Mouse (Mus musculus): ENCODE results near the gene Rmdn2. TPM values are rescaled to one million over a fixed set of nuclear protein-coding genes. Genes with fewer than 3 reads are reported as not detected.

Gene Rmdn2
- polyA plus RNA-seq, 1 experiment from 2014 or later = 7.7 TPM

DNA sequence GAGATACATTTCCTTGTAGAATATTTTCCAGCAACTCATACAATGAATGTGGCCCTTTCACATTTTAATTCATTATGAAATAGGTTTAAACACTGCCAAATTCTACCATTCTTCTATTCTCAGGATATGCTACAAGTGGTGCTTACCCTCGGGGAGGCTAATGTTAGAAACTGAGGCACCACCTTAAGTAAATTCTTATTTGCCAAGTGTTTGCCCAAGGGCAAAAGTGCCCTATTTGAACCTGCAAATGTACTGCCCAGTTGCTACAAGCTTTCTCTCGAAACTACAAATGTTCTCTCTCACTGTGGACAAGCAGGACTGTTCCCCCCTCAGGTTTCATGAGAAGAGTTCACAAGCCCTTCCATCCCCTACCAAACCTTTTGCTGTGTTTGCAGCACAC lies 5.9 kb upstream of the Rmdn2 start:
- no peak overlapping the region for H3K4me2 ChIP-seq (ENCODE audit: low read length)
- H3K9ac ChIP-seq (replicated peaks; ENCODE audit: low read length) = no peak overlapping the region
- H3K27ac ChIP-seq (replicated peaks; ENCODE audit: low read depth, low read length) = no peak overlapping the region
- no peaks in the 10 kb centered on the region for H3K36me3 ChIP-seq (ENCODE audit: control insufficient read depth, insufficient read depth, low read length)
- H3K27me3 ChIP-seq (ENCODE audit: control insufficient read depth, insufficient read depth, low read length) = no peaks in the 10 kb centered on the region
- H3K4me3 ChIP-seq (replicated peaks; ENCODE audit: low read depth, low read length) = no peak overlapping the region
- 0 out of 2 replicates have a peak, but pooled peaks cover 4% of the 10 kb centered on the region for H3K4me1 ChIP-seq (ENCODE audit: control insufficient read depth, insufficient read depth, low read length)
- no peak for DNase-seq
- no peak for ATAC-seq (ENCODE audit: low FRiP score, low TSS enrichment)
- WGBS = 88% methylated on average over 2 of the region's 2 CpGs
- no peaks in the 10 kb centered on the region for H3K9me3 ChIP-seq (ENCODE audit: control insufficient read depth, low read length)

DNA sequence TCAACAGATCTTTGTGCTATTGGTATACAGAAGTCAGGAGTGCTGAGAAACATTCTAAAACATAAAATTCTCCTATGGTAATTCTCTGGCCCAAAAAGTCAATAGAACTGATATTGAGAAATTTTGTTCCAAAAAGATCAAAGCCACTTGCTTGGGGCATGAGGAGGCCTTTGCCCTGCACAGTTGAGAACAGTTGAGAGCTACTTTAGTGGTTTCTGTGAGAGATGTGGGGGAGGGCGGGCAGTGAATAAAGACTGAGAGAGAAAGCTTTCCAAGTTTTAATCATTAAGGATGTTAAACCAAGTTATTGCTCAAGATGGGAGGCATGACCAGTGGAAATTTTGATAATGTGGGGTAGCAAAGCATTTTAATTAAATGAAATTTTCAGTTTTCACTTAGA lies 2.0 kb upstream of the Rmdn2 start:
- no peak overlapping the region for H3K4me2 ChIP-seq (ENCODE audit: low read length)
- H3K4me3 ChIP-seq (replicated peaks; ENCODE audit: low read depth, low read length) = no peak overlapping the region
- no peak overlapping the region for H3K27ac ChIP-seq (replicated peaks; ENCODE audit: low read depth, low read length)
- 84% methylated on average over 1 of the region's 1 CpGs for WGBS
- no peak overlapping the region for H3K9ac ChIP-seq (replicated peaks; ENCODE audit: low read length)
- H3K36me3 ChIP-seq (ENCODE audit: control insufficient read depth, insufficient read depth, low read length) = no peaks in the 10 kb centered on the region
- H3K27me3 ChIP-seq (ENCODE audit: control insufficient read depth, insufficient read depth, low read length) = no peaks in the 10 kb centered on the region
- H3K9me3 ChIP-seq (ENCODE audit: control insufficient read depth, low read length) = no peaks in the 10 kb centered on the region
- 0 out of 2 replicates have a peak, but pooled peaks cover 3% of the 10 kb centered on the region for H3K4me1 ChIP-seq (ENCODE audit: control insufficient read depth, insufficient read depth, low read length)
- DNase-seq = no peak
- ATAC-seq (ENCODE audit: low FRiP score, low TSS enrichment) = no peak

DNA sequence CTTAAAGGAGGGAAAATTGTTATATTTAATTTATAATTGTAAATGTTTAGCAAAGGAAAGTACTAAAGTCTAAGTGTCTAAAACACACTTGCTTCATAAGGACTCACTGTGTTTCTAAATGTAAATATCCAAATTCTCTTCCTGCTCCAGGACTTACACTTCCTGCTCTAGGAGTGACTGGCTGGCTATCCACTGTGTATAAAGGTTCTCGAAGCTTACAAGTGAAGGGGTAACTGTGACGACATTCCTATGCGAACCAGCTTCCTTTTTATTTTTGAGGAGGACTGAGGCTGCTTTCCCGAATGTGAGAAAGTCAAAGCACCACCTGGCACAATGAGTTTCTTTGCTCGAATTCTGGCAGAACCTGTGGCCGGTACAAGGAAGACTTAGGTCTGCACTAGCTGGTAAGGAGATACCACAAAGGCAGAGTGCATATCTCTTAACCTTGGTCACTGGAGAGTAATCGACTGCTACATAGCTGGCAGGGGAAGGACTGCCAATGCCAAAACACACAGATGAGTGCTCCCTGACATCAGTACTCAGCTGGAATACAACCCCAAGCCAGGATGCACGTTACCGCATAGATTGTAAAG lies 1.4 kb upstream of the Rmdn2 start:
- WGBS = 84% methylated on average over 9 of the region's 9 CpGs
- Histone ChIP-seq H3K27me3 (ENCODE audit: control insufficient read depth, insufficient read depth, low read length) (no peaks in the 10 kb centered on the region), H3K9ac (replicated peaks; ENCODE audit: low read length) (no peak overlapping the region), H3K27ac (replicated peaks; ENCODE audit: low read depth, low read length) (no peak overlapping the region), H3K4me2 (ENCODE audit: low read length) (no peak overlapping the region), H3K9me3 (ENCODE audit: control insufficient read depth, low read length) (no peaks in the 10 kb centered on the region), H3K36me3 (ENCODE audit: control insufficient read depth, insufficient read depth, low read length) (no peaks in the 10 kb centered on the region), H3K4me1 (ENCODE audit: control insufficient read depth, insufficient read depth, low read length) (0 out of 2 replicates have a peak, but pooled peaks cover 6% of the 10 kb centered on the region), H3K4me3 (replicated peaks; ENCODE audit: low read depth, low read length) (no peak overlapping the region)
- DNase-seq = no peak
- no peak for ATAC-seq (ENCODE audit: low FRiP score, low TSS enrichment)

DNA sequence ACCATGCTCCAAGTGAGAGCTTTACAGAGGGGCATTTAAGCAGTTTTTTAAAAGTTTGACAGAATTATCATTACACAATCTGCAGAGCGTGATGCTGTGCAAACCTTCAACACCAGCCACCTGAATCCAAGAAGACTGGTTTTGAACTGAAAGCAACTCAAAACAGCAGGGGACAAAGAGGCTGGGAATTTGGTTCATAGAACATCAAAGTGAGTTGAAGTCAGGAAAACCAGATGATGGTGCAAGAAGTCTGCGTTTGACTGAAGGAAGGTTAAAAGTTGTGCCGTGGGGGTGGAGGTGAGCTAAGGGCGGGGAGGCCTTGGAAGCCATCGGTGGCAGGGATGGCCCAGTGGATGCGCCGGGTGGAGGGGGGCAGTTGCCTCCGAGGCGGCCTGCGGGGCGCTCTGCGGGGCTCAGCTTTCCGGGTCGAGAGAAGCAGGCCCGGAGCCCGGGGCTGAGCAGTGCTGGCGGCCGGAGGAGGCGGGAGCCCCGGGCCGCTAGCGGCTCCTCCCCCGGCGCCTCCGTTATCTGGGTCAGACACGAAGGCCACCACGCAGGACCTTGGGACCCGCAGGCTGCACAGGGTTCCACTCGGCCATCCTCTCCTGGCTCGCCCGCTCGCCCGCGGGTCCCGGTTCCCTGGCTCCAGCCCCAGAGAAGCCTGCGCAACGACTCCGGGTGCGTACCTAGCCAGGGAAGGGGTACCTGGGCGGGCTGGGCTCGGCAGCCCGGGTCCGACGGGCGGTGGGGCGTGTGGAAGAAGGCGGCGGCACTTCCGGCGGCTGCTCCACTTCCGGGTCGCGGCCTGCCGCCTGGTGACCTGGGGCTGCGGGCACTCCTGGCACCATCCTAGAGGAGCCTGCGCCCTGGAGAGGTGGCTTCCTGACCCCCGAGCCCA lies 3.3 kb downstream of the Rmdn2 start:
- Histone ChIP-seq H3K36me3 (ENCODE audit: control insufficient read depth, insufficient read depth, low read length) (no peaks in the 10 kb centered on the region), H3K4me1 (ENCODE audit: control insufficient read depth, insufficient read depth, low read length) (peaks cover 10% of the 10 kb centered on the region; the same call in 1 of the 2 replicates), H3K9me3 (ENCODE audit: control insufficient read depth, low read length) (no peaks in the 10 kb centered on the region), H3K9ac (replicated peaks; ENCODE audit: low read length) (peak overlapping the region; percentile 93), H3K4me3 (replicated peaks; ENCODE audit: low read depth, low read length) (peak overlapping the region; percentile 82), H3K4me2 (ENCODE audit: low read length) (peak overlapping the region; percentile 83), H3K27ac (replicated peaks; ENCODE audit: low read depth, low read length) (peak overlapping the region; percentile 89), H3K27me3 (ENCODE audit: control insufficient read depth, insufficient read depth, low read length) (no peaks in the 10 kb centered on the region)
- DNase-seq (peak; percentile 82), ATAC-seq (ENCODE audit: low FRiP score, low TSS enrichment) (peak; percentile 94)
- 2% methylated on average over 56 of the region's 57 CpGs for WGBS

DNA sequence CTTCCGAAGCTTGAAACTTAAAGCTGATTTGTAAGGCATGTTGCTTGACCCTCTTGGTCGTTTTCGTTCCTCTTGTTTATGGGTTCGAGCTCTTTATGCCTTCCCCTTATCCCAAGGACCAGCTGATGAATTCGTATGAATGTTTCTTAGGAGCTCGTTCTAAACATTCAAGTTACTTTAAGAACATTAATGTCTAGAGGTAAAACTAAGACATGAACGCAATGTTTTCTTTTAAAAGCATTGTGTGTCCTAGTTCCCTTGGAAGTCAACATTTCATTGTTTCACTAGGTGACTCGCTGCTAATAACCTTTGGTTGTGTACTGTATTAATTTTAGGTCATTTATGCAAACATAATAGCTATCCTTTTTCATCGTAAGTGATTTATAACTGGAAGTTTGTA lies 4.2 kb downstream of the Rmdn2 start:
- peaks cover 10% of the 10 kb centered on the region; the same call in 1 of the 2 replicates for H3K4me1 ChIP-seq (ENCODE audit: control insufficient read depth, insufficient read depth, low read length)

DNA sequence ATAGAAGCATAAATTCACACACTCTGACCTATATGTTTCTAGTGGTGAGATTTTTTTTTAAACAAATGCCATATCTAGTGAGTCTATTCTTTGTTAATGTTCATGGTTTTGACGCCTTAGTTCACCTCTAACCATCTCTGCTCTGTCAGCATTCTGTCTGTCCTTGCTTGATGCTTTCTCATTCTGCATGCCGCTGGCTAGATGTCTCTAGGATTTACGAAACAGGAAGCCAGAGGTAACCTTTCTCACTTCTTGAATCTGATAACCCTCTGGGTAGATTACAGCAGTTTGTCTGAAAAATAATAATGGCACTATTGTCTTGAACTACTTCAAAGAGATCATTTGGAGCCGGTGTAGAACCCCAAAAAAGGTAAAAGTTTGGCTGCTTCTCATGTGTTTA lies 5.0 kb downstream of the Rmdn2 start:
- ATAC-seq (ENCODE audit: low FRiP score, low TSS enrichment) = no peak
- no peaks in the 10 kb centered on the region for H3K27me3 ChIP-seq (ENCODE audit: control insufficient read depth, insufficient read depth, low read length)
- H3K4me3 ChIP-seq (replicated peaks; ENCODE audit: low read depth, low read length) = no peak overlapping the region
- H3K4me1 ChIP-seq (ENCODE audit: control insufficient read depth, insufficient read depth, low read length) = peaks cover 10% of the 10 kb centered on the region; the same call in 1 of the 2 replicates
- no peak overlapping the region for H3K27ac ChIP-seq (replicated peaks; ENCODE audit: low read depth, low read length)
- no peak overlapping the region for H3K9ac ChIP-seq (replicated peaks; ENCODE audit: low read length)
- no peak overlapping the region for H3K4me2 ChIP-seq (ENCODE audit: low read length)
- WGBS = 96% methylated on average over 4 of the region's 4 CpGs
- no peaks in the 10 kb centered on the region for H3K36me3 ChIP-seq (ENCODE audit: control insufficient read depth, insufficient read depth, low read length)
- H3K9me3 ChIP-seq (ENCODE audit: control insufficient read depth, low read length) = no peaks in the 10 kb centered on the region
- DNase-seq = no peak

More for the DNA sequence above, 4.2 kb downstream of the Rmdn2 start:
- ATAC-seq (ENCODE audit: low FRiP score, low TSS enrichment) (no peak), DNase-seq (no peak)
- no peak overlapping the region for H3K27ac ChIP-seq (replicated peaks; ENCODE audit: low read depth, low read length)
- H3K4me3 ChIP-seq (replicated peaks; ENCODE audit: low read depth, low read length) = peak overlapping the region; percentile 82
- H3K27me3 ChIP-seq (ENCODE audit: control insufficient read depth, insufficient read depth, low read length) = no peaks in the 10 kb centered on the region
- H3K9ac ChIP-seq (replicated peaks; ENCODE audit: low read length) = no peak overlapping the region
- no peaks in the 10 kb centered on the region for H3K9me3 ChIP-seq (ENCODE audit: control insufficient read depth, low read length)
- no peaks in the 10 kb centered on the region for H3K36me3 ChIP-seq (ENCODE audit: control insufficient read depth, insufficient read depth, low read length)
- H3K4me2 ChIP-seq (ENCODE audit: low read length) = peak overlapping the region; percentile 83
- WGBS = 84% methylated on average over 9 of the region's 9 CpGs

DNA sequence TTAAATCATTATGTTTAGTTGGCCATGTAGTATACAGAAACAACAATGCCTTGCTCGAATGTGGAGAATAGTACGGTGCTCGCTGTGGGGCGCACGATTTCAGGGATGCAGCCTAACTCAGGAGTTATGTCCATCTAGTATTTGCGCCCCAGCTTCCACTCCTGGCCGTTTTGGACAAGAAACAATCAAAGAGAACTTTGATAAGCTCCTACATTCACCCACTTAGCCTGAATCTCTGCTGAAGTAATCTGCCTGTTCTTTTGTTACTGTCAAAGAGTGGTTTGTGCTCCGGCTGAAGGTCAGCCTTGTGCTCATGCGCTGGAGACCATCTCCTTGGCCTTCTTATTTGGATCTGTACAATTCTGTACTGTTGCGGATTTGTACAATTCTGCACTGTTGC lies 6.8 kb downstream of the Rmdn2 start:
- H3K4me2 ChIP-seq (ENCODE audit: low read length) = no peak overlapping the region
- no peaks in the 10 kb centered on the region for H3K9me3 ChIP-seq (ENCODE audit: control insufficient read depth, low read length)
- WGBS = 90% methylated on average over 10 of the region's 10 CpGs
- H3K36me3 ChIP-seq (ENCODE audit: control insufficient read depth, insufficient read depth, low read length) = no peaks in the 10 kb centered on the region
- H3K27ac ChIP-seq (replicated peaks; ENCODE audit: low read depth, low read length) = no peak overlapping the region
- no peaks in the 10 kb centered on the region for H3K27me3 ChIP-seq (ENCODE audit: control insufficient read depth, insufficient read depth, low read length)
- no peak for ATAC-seq (ENCODE audit: low FRiP score, low TSS enrichment)
- DNase-seq = no peak
- no peak overlapping the region for H3K9ac ChIP-seq (replicated peaks; ENCODE audit: low read length)
- H3K4me3 ChIP-seq (replicated peaks; ENCODE audit: low read depth, low read length) = no peak overlapping the region
- H3K4me1 ChIP-seq (ENCODE audit: control insufficient read depth, insufficient read depth, low read length) = peaks cover 10% of the 10 kb centered on the region; the same call in 1 of the 2 replicates

DNA sequence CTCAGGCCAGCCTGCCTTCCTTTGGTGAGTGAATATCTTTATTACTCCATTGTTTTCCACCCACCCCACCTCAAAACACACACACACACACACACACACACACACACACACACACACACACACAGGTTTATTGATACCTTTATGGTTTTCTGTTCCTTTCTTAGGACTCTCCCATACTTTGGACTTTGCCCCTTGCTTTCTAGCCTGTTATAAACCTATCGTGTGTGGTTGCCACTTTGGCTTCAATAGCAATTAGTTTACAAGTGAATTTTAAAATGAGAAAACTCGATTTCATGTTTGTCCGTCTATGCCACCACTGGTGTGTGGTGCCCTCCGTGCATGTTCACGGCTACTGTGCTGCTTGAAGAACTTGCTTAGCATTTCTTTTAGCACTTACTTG lies 7.3 kb downstream of the Rmdn2 start:
- ATAC-seq (ENCODE audit: low FRiP score, low TSS enrichment) (no peak), DNase-seq (no peak)
- Histone ChIP-seq H3K27ac (replicated peaks; ENCODE audit: low read depth, low read length) (no peak overlapping the region), H3K27me3 (ENCODE audit: control insufficient read depth, insufficient read depth, low read length) (no peaks in the 10 kb centered on the region), H3K9ac (replicated peaks; ENCODE audit: low read length) (no peak overlapping the region), H3K36me3 (ENCODE audit: control insufficient read depth, insufficient read depth, low read length) (no peaks in the 10 kb centered on the region), H3K9me3 (ENCODE audit: control insufficient read depth, low read length) (no peaks in the 10 kb centered on the region), H3K4me1 (ENCODE audit: control insufficient read depth, insufficient read depth, low read length) (peaks cover 10% of the 10 kb centered on the region; the same call in 1 of the 2 replicates), H3K4me3 (replicated peaks; ENCODE audit: low read depth, low read length) (no peak overlapping the region), H3K4me2 (ENCODE audit: low read length) (no peak overlapping the region)
- WGBS = 89% methylated on average over 5 of the region's 5 CpGs
